Mouse (Mus musculus): ENCODE measurements around the gene Mchr1.

Gene Mchr1

DNA sequence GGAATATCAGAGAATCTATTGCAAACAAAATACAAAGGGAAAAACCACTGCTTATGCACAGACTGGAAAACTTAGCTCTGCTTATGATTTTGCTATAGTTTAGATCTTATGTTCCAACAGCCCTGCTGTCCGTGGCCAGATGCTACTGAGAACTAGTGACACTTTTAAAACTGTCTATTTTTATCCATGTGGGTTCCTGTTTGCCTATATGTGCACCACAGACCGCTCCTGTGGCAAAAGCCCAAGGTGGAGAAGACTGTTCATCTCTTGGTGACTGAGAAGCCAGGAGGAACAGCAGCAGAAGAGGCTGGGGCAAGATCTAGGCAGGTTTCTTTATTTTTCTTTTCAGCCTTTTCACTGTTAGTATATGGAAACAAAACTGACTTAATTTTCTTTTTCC is 32.1 kb downstream of the Mchr1 start:
- in situ Hi-C loops (cut with MboI, MseI): no loop called here

DNA sequence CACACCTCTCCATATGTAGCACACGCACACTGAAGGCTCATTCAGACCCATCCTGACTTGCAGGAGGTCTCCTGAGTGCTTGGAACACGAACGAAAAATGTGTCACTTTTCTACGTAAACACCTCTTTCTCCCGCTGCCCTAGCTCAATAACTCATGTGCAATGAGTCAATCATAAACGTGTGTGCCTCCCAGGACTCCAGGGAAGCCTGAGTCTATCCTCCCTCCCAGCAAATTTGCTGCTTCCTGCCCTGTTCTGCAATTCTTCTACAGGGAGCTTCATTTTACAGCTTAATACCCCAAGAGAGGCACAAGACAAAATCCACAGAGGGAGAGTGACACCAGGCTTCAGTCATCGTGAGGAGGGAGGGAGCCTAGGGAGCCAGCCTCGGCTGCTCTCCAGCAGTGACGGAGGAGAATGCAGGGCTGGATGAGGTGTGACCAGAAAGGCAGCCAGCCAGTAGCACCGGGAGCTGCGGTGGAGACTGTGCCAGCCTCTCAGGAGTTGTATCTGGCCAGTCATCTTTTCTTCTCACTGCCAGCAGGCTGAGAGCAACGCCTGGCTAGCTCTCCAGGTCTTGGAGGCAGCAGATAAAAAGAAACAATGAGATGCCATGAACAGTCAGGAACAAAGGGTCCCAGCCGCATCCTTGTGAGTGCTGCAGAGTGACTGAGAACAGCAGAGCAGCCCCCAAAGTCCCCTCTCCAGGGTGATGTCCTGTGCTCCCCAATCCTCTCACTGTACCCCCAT is 37.2 kb downstream of the Mchr1 start:
- in situ Hi-C loops (cut with MboI, MseI): loop anchor here in 1 of 2 experiments (5.0 kb wide), 1 partner anchor 60 kb away; no protein-coding TSS in a partner anchor

- in situ Hi-C loops (cut with MboI, MseI): loop anchor here in 1 of 2 experiments (5.0 kb wide), 1 partner anchor 59 kb away; no protein-coding TSS in a partner anchor
Measured at GRCm38 (mm10) chr15:81273361-81273760, 38.1 kb downstream of the Mchr1 start.

GRCm38 (mm10) chr15:81277928-81278327 is 42.6 kb downstream of the Mchr1 start:
- in situ Hi-C loops (cut with MboI, MseI): no loop called here

GRCm38 (mm10) chr15:81278699-81279098 is 43.4 kb downstream of the Mchr1 start:
- in situ Hi-C loops (cut with MboI, MseI): no loop called here

- in situ Hi-C loops (cut with MboI, MseI): no loop called here
Measured at GRCm38 (mm10) chr15:81284121-81284734, 48.9 kb downstream of the Mchr1 start.
